Mouse (Mus musculus) kidney, adult 2 months (tissue): ENCODE results near the gene Ap2m1.

ENCODE experiments used
- CTCF ChIP-seq: fragments of 200-500 bp; conservative IDR thresholded peaks from 2 replicates; pipeline ENCODE4 v1.5.1; 2011; ENCODE audit warnings: low read depth, mild to moderate bottlenecking, control low read depth, low read length, moderate library complexity, mixed read lengths; ENCODE audit not compliant: insufficient read depth, insufficient read length
- POLR2A ChIP-seq: fragments of 200-500 bp; IDR thresholded peaks from one replicate; pipeline ENCODE4 v1.6.1; 2011; ENCODE audit warnings: low read depth, low read length, control low read depth

- TF ChIP-seq CTCF (no peak), POLR2A (no peak)
Measured at GRCm38 (mm10) chr16:20589366-20589938, 54.2 kb downstream of the Ap2m1 start, which contains the start of gene Vwa5b2.
